Mouse (Mus musculus) forebrain, embryonic 16.5 days (tissue): Measurements from ENCODE around the gene Prdm10. TPM values are rescaled to one million over a fixed set of nuclear protein-coding genes. Genes with fewer than 3 reads are reported as not detected.

ENCODE experiments used
- ATAC-seq: fragments of 200-750 bp; cut with Nextera tagmentation; 2 replicates; pipeline ENCODE4 v1.8.0; 2017; ENCODE audit warnings: mild to moderate bottlenecking, moderate library complexity
- H3K27ac ChIP-seq: fragments of 300-500 bp; sonication (generic); 2 replicates; pipeline ENCODE4 v1.5.1; 2014; ENCODE audit warnings: low read length, control low read depth
- H3K27me3 ChIP-seq: fragments of 300-500 bp; sonication (generic); replicated peaks from 2 replicates; pipeline ENCODE4 v1.6.1; 2014; ENCODE audit warnings: low read length; ENCODE audit not compliant: control insufficient read depth, insufficient read depth
- H3K36me3 ChIP-seq: fragments of 300-500 bp; sonication (generic); 2 replicates; pipeline ENCODE4 v1.6.1; 2014; ENCODE audit not compliant: control insufficient read depth, insufficient read depth
- H3K4me1 ChIP-seq: fragments of 300-500 bp; sonication (generic); replicated peaks from 2 replicates; pipeline ENCODE4 v1.6.1; 2014; ENCODE audit warnings: low read length; ENCODE audit not compliant: control insufficient read depth, insufficient read depth
- H3K4me2 ChIP-seq: fragments of 300-500 bp; sonication (generic); 2 replicates; pipeline ENCODE4 v1.6.1; 2014; ENCODE audit warnings: mild to moderate bottlenecking, low read length, control low read depth
- H3K4me3 ChIP-seq: fragments of 300-500 bp; sonication (generic); replicated peaks from 2 replicates; pipeline ENCODE4 v1.5.1; 2014; ENCODE audit warnings: mild to moderate bottlenecking, low read length, control low read depth
- H3K9ac ChIP-seq: fragments of 300-500 bp; sonication (generic); replicated peaks from 2 replicates; pipeline ENCODE4 v1.6.1; 2014; ENCODE audit warnings: low read depth, low read length, control low read depth
- H3K9me3 ChIP-seq: fragments of 300-500 bp; sonication (generic); 2 replicates; pipeline ENCODE4 v1.6.1; 2016; ENCODE audit warnings: low read length; ENCODE audit not compliant: control insufficient read depth
- WGBS: fragments of 180-500 bp; shearing (Covaris S2); extraction: QIAGEN DNeasy Blood & Tissue Kit; methylation state at CpG from one replicate; pipeline ENCODE4 v1.1.7; 2014; 5-methylcytosine and 5-hydroxymethylcytosine counted together
- polyA plus RNA-seq: library from polyadenylated mRNA; unstranded; fragments of >200 nt; fragmentation: Nextera tagmentation; extraction: Ambion mirVana; gene quantifications from 2 replicates; pipeline ENCODE4 v1.2.1, GENCODE M21; 2015

The Prdm10 gene
- polyA plus RNA-seq, 1 experiment from 2014 or later = 12.1 TPM

GRCm38 (mm10) chr9:31296293-31296692, 16.0 kb downstream of the Prdm10 start:
- no peak overlapping the region for H3K4me2 ChIP-seq
- H3K36me3 ChIP-seq = no peaks in the 10 kb centered on the region
- 75% methylated on average over 3 of the region's 3 CpGs for WGBS
- ATAC-seq = peak; percentile 53; the same call in 1 of the 2 replicates
- no peaks in the 10 kb centered on the region for H3K9me3 ChIP-seq
- H3K4me3 ChIP-seq = no peak overlapping the region
- no peaks in the 10 kb centered on the region for H3K27me3 ChIP-seq
- H3K4me1 ChIP-seq = peaks cover 11% of the 10 kb centered on the region
- no peak overlapping the region for H3K9ac ChIP-seq
- peak overlapping the region; percentile 49 for H3K27ac ChIP-seq

- WGBS = 70% methylated on average over 6 of the region's 6 CpGs
- Histone ChIP-seq H3K9ac (no peak overlapping the region), H3K27me3 (no peaks in the 10 kb centered on the region), H3K9me3 (no peaks in the 10 kb centered on the region), H3K27ac (no peak overlapping the region), H3K4me1 (peaks cover 11% of the 10 kb centered on the region), H3K4me3 (no peak overlapping the region), H3K36me3 (no peaks in the 10 kb centered on the region), H3K4me2 (no peak overlapping the region)
- no peak for ATAC-seq
Observed at GRCm38 (mm10) chr9:31298751-31299150, 18.4 kb downstream of the Prdm10 start.

GRCm38 (mm10) chr9:31300525-31300924, 20.2 kb downstream of the Prdm10 start:
- Histone ChIP-seq H3K9me3 (no peaks in the 10 kb centered on the region), H3K4me1 (peaks cover 8% of the 10 kb centered on the region), H3K27ac (no peak overlapping the region), H3K4me3 (no peak overlapping the region), H3K27me3 (no peaks in the 10 kb centered on the region), H3K9ac (no peak overlapping the region), H3K36me3 (no peaks in the 10 kb centered on the region), H3K4me2 (no peak overlapping the region)
- WGBS = 86% methylated on average over 5 of the region's 5 CpGs
- ATAC-seq = no peak

GRCm38 (mm10) chr9:31301107-31301506, 20.8 kb downstream of the Prdm10 start:
- H3K9me3 ChIP-seq = no peaks in the 10 kb centered on the region
- H3K36me3 ChIP-seq = no peaks in the 10 kb centered on the region
- H3K4me3 ChIP-seq = no peak overlapping the region
- WGBS = 86% methylated on average over 5 of the region's 5 CpGs
- H3K27me3 ChIP-seq = no peaks in the 10 kb centered on the region
- peaks cover 9% of the 10 kb centered on the region for H3K4me1 ChIP-seq
- no peak overlapping the region for H3K9ac ChIP-seq
- H3K27ac ChIP-seq = no peak overlapping the region
- H3K4me2 ChIP-seq = no peak overlapping the region
- ATAC-seq = no peak

- no peaks in the 10 kb centered on the region for H3K9me3 ChIP-seq
- H3K4me2 ChIP-seq = no peak overlapping the region
- 88% methylated on average over 5 of the region's 5 CpGs for WGBS
- H3K27me3 ChIP-seq = no peaks in the 10 kb centered on the region
- ATAC-seq = no peak
- no peak overlapping the region for H3K9ac ChIP-seq
- H3K4me3 ChIP-seq = no peak overlapping the region
- H3K4me1 ChIP-seq = peaks cover 3% of the 10 kb centered on the region; the same call in 1 of the 2 replicates
- no peaks in the 10 kb centered on the region for H3K36me3 ChIP-seq
- H3K27ac ChIP-seq = no peak overlapping the region
Observed at GRCm38 (mm10) chr9:31301526-31302311, 21.4 kb downstream of the Prdm10 start.

GRCm38 (mm10) chr9:31304358-31304757, 24.0 kb downstream of the Prdm10 start:
- H3K9me3 ChIP-seq = no peaks in the 10 kb centered on the region
- no peak overlapping the region for H3K9ac ChIP-seq
- ATAC-seq = no peak
- no peak overlapping the region for H3K4me2 ChIP-seq
- H3K27me3 ChIP-seq = no peaks in the 10 kb centered on the region
- no peaks in the 10 kb centered on the region for H3K36me3 ChIP-seq
- H3K4me3 ChIP-seq = no peak overlapping the region
- 84% methylated on average over 3 of the region's 3 CpGs for WGBS
- H3K4me1 ChIP-seq = peaks cover 3% of the 10 kb centered on the region; the same call in 1 of the 2 replicates
- no peak overlapping the region for H3K27ac ChIP-seq

GRCm38 (mm10) chr9:31305117-31305516, 24.8 kb downstream of the Prdm10 start:
- no peaks in the 10 kb centered on the region for H3K27me3 ChIP-seq
- H3K9ac ChIP-seq = no peak overlapping the region
- ATAC-seq = no peak
- H3K36me3 ChIP-seq = no peaks in the 10 kb centered on the region
- no peaks in the 10 kb centered on the region for H3K9me3 ChIP-seq
- 55% methylated on average over 5 of the region's 5 CpGs for WGBS
- H3K4me1 ChIP-seq = peaks cover 3% of the 10 kb centered on the region; the same call in 1 of the 2 replicates
- H3K4me2 ChIP-seq = no peak overlapping the region
- H3K27ac ChIP-seq = no peak overlapping the region
- H3K4me3 ChIP-seq = no peak overlapping the region

- no peak for ATAC-seq
Observed at GRCm38 (mm10) chr9:31305807-31306206, 25.5 kb downstream of the Prdm10 start.

GRCm38 (mm10) chr9:31307232-31307631, 26.9 kb downstream of the Prdm10 start:
- no peak overlapping the region for H3K27ac ChIP-seq
- H3K4me2 ChIP-seq = no peak overlapping the region
- peaks cover 2% of the 10 kb centered on the region; the same call in 1 of the 2 replicates for H3K9me3 ChIP-seq
- no peak overlapping the region for H3K4me3 ChIP-seq
- H3K36me3 ChIP-seq = no peaks in the 10 kb centered on the region
- H3K9ac ChIP-seq = no peak overlapping the region
- 92% methylated on average over 3 of the region's 3 CpGs for WGBS
- no peak for ATAC-seq
- H3K4me1 ChIP-seq = peaks cover 3% of the 10 kb centered on the region; the same call in 1 of the 2 replicates
- no peaks in the 10 kb centered on the region for H3K27me3 ChIP-seq

More at GRCm38 (mm10) chr9:31305807-31306206, 25.5 kb downstream of the Prdm10 start:
- Histone ChIP-seq H3K27ac (no peak overlapping the region), H3K27me3 (no peaks in the 10 kb centered on the region), H3K9me3 (no peaks in the 10 kb centered on the region), H3K9ac (no peak overlapping the region), H3K4me3 (no peak overlapping the region), H3K36me3 (no peaks in the 10 kb centered on the region), H3K4me2 (no peak overlapping the region), H3K4me1 (peaks cover 3% of the 10 kb centered on the region; the same call in 1 of the 2 replicates)
- 75% methylated on average over 3 of the region's 3 CpGs for WGBS
